Mouse (Mus musculus): ENCODE measurements around the gene Ddah2.

GRCm38 (mm10) chr17:35023221-35023620, 35.6 kb upstream of the Ddah2 start:
- TF ChIP-seq CTCF (IDR thresholded peaks at IDR 0.05; ENCODE audit: low read depth) (no peak), EP300 (IDR thresholded peaks at IDR 0.05; ENCODE audit: low read depth) (no peak)

Measured in heart, postnatal 0 days (tissue).